Mouse (Mus musculus): Measurements from ENCODE around the gene Ctnnd2. TPM values are rescaled to one million over a fixed set of nuclear protein-coding genes. Genes with fewer than 3 reads are reported as not detected.

Ctnnd2 gene
- polyA plus RNA-seq, 1 experiment from 2014 or later, result 0.15 TPM

GRCm38 (mm10) chr15:30992901-30993300 is 820.5 kb downstream of the Ctnnd2 start:
- no peaks in the 10 kb centered on the region for H3K9me3 ChIP-seq (ENCODE audit: low read length)
- H3K9ac ChIP-seq (replicated peaks), result no peak overlapping the region
- no peak overlapping the region for H3K4me3 ChIP-seq (ENCODE audit: low read depth, low read length)
- no peak overlapping the region for H3K4me2 ChIP-seq (ENCODE audit: low read depth, low read length)
- no peaks in the 10 kb centered on the region for H3K27me3 ChIP-seq (ENCODE audit: insufficient read depth, low read length)
- WGBS (ENCODE audit: insufficient replicate concordance), result 82% methylated on average over 3 of the region's 3 CpGs
- ATAC-seq, result no peak
- H3K36me3 ChIP-seq (replicated peaks; ENCODE audit: insufficient read depth, low read length), result no peaks in the 10 kb centered on the region
- TF ChIP-seq EP300 (IDR thresholded peaks at IDR 0.05; ENCODE audit: low read depth) (no peak), CTCF (IDR thresholded peaks at IDR 0.05; ENCODE audit: low read depth) (no peak)
- no peaks in the 10 kb centered on the region for H3K4me1 ChIP-seq (ENCODE audit: insufficient read depth)
- no peak for DNase-seq
- H3K27ac ChIP-seq (ENCODE audit: low read depth), result no peak overlapping the region

GRCm38 (mm10) chr15:30995346-30995745 is 823.0 kb downstream of the Ctnnd2 start:
- WGBS (ENCODE audit: insufficient replicate concordance), result 79% methylated on average over 3 of the region's 3 CpGs

GRCm38 (mm10) chr15:31004468-31004867 is 832.1 kb downstream of the Ctnnd2 start:
- H3K9me3 ChIP-seq (ENCODE audit: low read length), result no peaks in the 10 kb centered on the region
- WGBS (ENCODE audit: insufficient replicate concordance), result 77% methylated on average over 5 of the region's 5 CpGs
- H3K4me2 ChIP-seq (ENCODE audit: low read depth, low read length), result no peak overlapping the region
- H3K27ac ChIP-seq (ENCODE audit: low read depth), result no peak overlapping the region
- no peaks in the 10 kb centered on the region for H3K36me3 ChIP-seq (replicated peaks; ENCODE audit: insufficient read depth, low read length)
- DNase-seq (no peak), ATAC-seq (no peak)
- no peak for TF ChIP-seq EP300 (IDR thresholded peaks at IDR 0.05; ENCODE audit: low read depth)
- no peak for TF ChIP-seq CTCF (IDR thresholded peaks at IDR 0.05; ENCODE audit: low read depth)
- H3K9ac ChIP-seq (replicated peaks), result no peak overlapping the region
- H3K4me3 ChIP-seq (ENCODE audit: low read depth, low read length), result no peak overlapping the region
- H3K4me1 ChIP-seq (ENCODE audit: insufficient read depth), result no peaks in the 10 kb centered on the region
- H3K27me3 ChIP-seq (ENCODE audit: insufficient read depth, low read length), result no peaks in the 10 kb centered on the region

More at GRCm38 (mm10) chr15:30995346-30995745, 823.0 kb downstream of the Ctnnd2 start:
- ATAC-seq, result no peak
- no peak overlapping the region for H3K9ac ChIP-seq (replicated peaks)
- no peaks in the 10 kb centered on the region for H3K27me3 ChIP-seq (ENCODE audit: insufficient read depth, low read length)
- no peak for DNase-seq
- no peaks in the 10 kb centered on the region for H3K36me3 ChIP-seq (replicated peaks; ENCODE audit: insufficient read depth, low read length)
- H3K9me3 ChIP-seq (ENCODE audit: low read length), result no peaks in the 10 kb centered on the region
- H3K4me3 ChIP-seq (ENCODE audit: low read depth, low read length), result no peak overlapping the region
- no peak overlapping the region for H3K4me2 ChIP-seq (ENCODE audit: low read depth, low read length)
- no peak overlapping the region for H3K27ac ChIP-seq (ENCODE audit: low read depth)
- TF ChIP-seq CTCF (IDR thresholded peaks at IDR 0.05; ENCODE audit: low read depth) (no peak), EP300 (IDR thresholded peaks at IDR 0.05; ENCODE audit: low read depth) (no peak)
- no peaks in the 10 kb centered on the region for H3K4me1 ChIP-seq (ENCODE audit: insufficient read depth)

- H3K9ac ChIP-seq (replicated peaks), result no peak overlapping the region
- WGBS (ENCODE audit: insufficient replicate concordance), result 73% methylated on average over 8 of the region's 8 CpGs
- DNase-seq, result no peak
Measured at GRCm38 (mm10) chr15:31004976-31005375, 832.6 kb downstream of the Ctnnd2 start.

GRCm38 (mm10) chr15:31006050-31006824 is 833.8 kb downstream of the Ctnnd2 start:
- no peak overlapping the region for H3K4me2 ChIP-seq (ENCODE audit: low read depth, low read length)
- DNase-seq, result no peak
- TF ChIP-seq EP300 (IDR thresholded peaks at IDR 0.05; ENCODE audit: low read depth), result no peak
- no peak for TF ChIP-seq CTCF (IDR thresholded peaks at IDR 0.05; ENCODE audit: low read depth)
- no peaks in the 10 kb centered on the region for H3K4me1 ChIP-seq (ENCODE audit: insufficient read depth)
- H3K9ac ChIP-seq (replicated peaks), result no peak overlapping the region
- ATAC-seq, result no peak
- H3K9me3 ChIP-seq (ENCODE audit: low read length), result no peaks in the 10 kb centered on the region
- no peak overlapping the region for H3K27ac ChIP-seq (ENCODE audit: low read depth)
- 83% methylated on average over 8 of the region's 8 CpGs for WGBS (ENCODE audit: insufficient replicate concordance)
- no peak overlapping the region for H3K4me3 ChIP-seq (ENCODE audit: low read depth, low read length)
- no peaks in the 10 kb centered on the region for H3K27me3 ChIP-seq (ENCODE audit: insufficient read depth, low read length)
- H3K36me3 ChIP-seq (replicated peaks; ENCODE audit: insufficient read depth, low read length), result no peaks in the 10 kb centered on the region

More at GRCm38 (mm10) chr15:31004976-31005375, 832.6 kb downstream of the Ctnnd2 start:
- Histone ChIP-seq H3K4me1 (ENCODE audit: insufficient read depth) (no peaks in the 10 kb centered on the region), H3K36me3 (replicated peaks; ENCODE audit: insufficient read depth, low read length) (no peaks in the 10 kb centered on the region), H3K27ac (ENCODE audit: low read depth) (no peak overlapping the region), H3K9me3 (ENCODE audit: low read length) (no peaks in the 10 kb centered on the region), H3K4me2 (ENCODE audit: low read depth, low read length) (no peak overlapping the region), H3K4me3 (ENCODE audit: low read depth, low read length) (no peak overlapping the region), H3K27me3 (ENCODE audit: insufficient read depth, low read length) (no peaks in the 10 kb centered on the region)
- TF ChIP-seq EP300 (IDR thresholded peaks at IDR 0.05; ENCODE audit: low read depth), result no peak
- TF ChIP-seq CTCF (IDR thresholded peaks at IDR 0.05; ENCODE audit: low read depth), result no peak
- ATAC-seq, result no peak

- DNase-seq (no peak), ATAC-seq (no peak)
- Histone ChIP-seq H3K9me3 (ENCODE audit: low read length) (no peaks in the 10 kb centered on the region), H3K27ac (ENCODE audit: low read depth) (no peak overlapping the region), H3K4me2 (ENCODE audit: low read depth, low read length) (no peak overlapping the region), H3K4me1 (ENCODE audit: insufficient read depth) (no peaks in the 10 kb centered on the region), H3K36me3 (replicated peaks; ENCODE audit: insufficient read depth, low read length) (no peaks in the 10 kb centered on the region), H3K27me3 (ENCODE audit: insufficient read depth, low read length) (no peaks in the 10 kb centered on the region), H3K4me3 (ENCODE audit: low read depth, low read length) (no peak overlapping the region), H3K9ac (replicated peaks) (no peak overlapping the region)
- WGBS (ENCODE audit: insufficient replicate concordance), result 84% methylated on average over 8 of the region's 8 CpGs
- TF ChIP-seq EP300 (IDR thresholded peaks at IDR 0.05; ENCODE audit: low read depth) (no peak), CTCF (IDR thresholded peaks at IDR 0.05; ENCODE audit: low read depth) (no peak)
Measured at GRCm38 (mm10) chr15:31006825-31007157, 834.4 kb downstream of the Ctnnd2 start.

Measured in liver, postnatal 0 days (tissue).